Mouse (Mus musculus) liver, postnatal 0 days (tissue): Measurements from ENCODE around the gene Gpr171.

Experiments
- CTCF ChIP-seq: sonication (generic); IDR thresholded peaks from 2 replicates; pipeline ENCODE4 v1.5.1; 2016; ENCODE audit warnings: antibody characterized with exemption, low read depth
- EP300 ChIP-seq: IDR thresholded peaks from 2 replicates; pipeline ENCODE4 v1.6.1; 2016; ENCODE audit warnings: antibody characterized with exemption, low read depth, mild to moderate bottlenecking

DNA sequence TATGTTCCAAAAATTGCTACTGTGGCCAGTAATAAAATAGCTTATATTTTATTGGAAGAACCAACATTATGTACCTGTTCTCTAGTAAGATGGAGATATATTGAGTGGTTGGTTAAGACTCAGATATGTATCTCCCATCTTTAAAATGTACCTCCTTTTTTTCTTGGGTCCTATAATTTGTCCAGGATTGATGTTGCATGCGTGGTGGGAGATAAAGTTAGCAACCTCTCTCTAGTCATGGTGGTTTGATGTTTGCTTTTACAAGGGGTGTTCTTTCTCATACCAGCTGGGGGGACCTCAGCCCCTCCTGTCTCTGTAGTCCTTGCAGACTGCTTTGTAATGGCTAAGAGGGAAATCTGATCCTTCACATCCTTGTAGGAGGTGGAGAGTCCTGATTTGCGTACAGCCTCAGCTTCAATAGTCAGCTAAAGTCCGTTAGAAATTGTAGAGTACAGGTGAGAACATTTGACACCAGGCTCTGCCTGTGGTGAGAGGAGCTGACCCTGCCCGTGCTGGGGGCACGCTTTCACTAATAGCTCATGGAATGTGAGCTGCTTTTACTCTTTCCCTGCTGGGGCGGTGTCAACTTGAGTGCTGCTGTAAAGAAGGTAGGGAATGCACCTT is 21.2 kb downstream of the Gpr171 start:
- no peak for TF ChIP-seq CTCF
- TF ChIP-seq EP300, result no peak
